Mouse (Mus musculus) MEL (cell line): ENCODE measurements around the gene Frrs1l.

Source experiments
- CTCF ChIP-seq, 3 experiments: IDR thresholded peaks in 2 of 3; conservative IDR thresholded peaks in 1 of 3; 2 replicates each; pipeline ENCODE4 v1.5.1; 2011 to 2012; ENCODE audit warnings: low read length in 3 of 3, low read depth in 2 of 3, mild to moderate bottlenecking in 2 of 3, improper control_type of control experiment in 1 of 3, inconsistent platforms in 1 of 3, mixed read lengths in 1 of 3, moderate library complexity in 1 of 3; ENCODE audit not compliant: control insufficient read depth in 1 of 3, insufficient read depth in 1 of 3, poor library complexity in 1 of 3, severe bottlenecking in 1 of 3
- EP300 ChIP-seq, 2 experiments: IDR thresholded peaks; 2 replicates each; pipeline ENCODE4 v1.6.1; 2011; ENCODE audit warnings: improper control_type of control experiment in 2 of 2, low read length in 2 of 2, low read depth in 1 of 2, mild to moderate bottlenecking in 1 of 2
- KAT2A ChIP-seq: conservative IDR thresholded peaks from 2 replicates; pipeline ENCODE4 v1.6.1; 2012; ENCODE audit warnings: low read depth, low read length, improper control_type of control experiment, inconsistent platforms
- POLR2A ChIP-seq, 2 experiments: IDR thresholded peaks; 2 replicates each; pipeline ENCODE4 v1.6.1; 2011 to 2012; ENCODE audit warnings: low read length in 2 of 2, mild to moderate bottlenecking in 2 of 2, control low read depth in 1 of 2, improper control_type of control experiment in 1 of 2, low read depth in 1 of 2, moderate library complexity in 1 of 2; ENCODE audit not compliant: control insufficient read depth in 1 of 2, insufficient read depth in 1 of 2, poor library complexity in 1 of 2
- POLR2AphosphoS2 ChIP-seq: IDR thresholded peaks from 2 replicates; pipeline ENCODE4 v1.6.1; 2011; ENCODE audit warnings: low read length, improper control_type of control experiment
- UBTF ChIP-seq: IDR thresholded peaks from 2 replicates; pipeline ENCODE4 v1.6.1; 2012; ENCODE audit warnings: low read depth, mild to moderate bottlenecking, inconsistent platforms, low read length, improper control_type of control experiment, moderate library complexity, borderline replicate concordance; ENCODE audit not compliant: insufficient read depth
- USF1 ChIP-seq: IDR thresholded peaks from 2 replicates; pipeline ENCODE4 v1.6.1; 2014; ENCODE audit warnings: low read depth, mild to moderate bottlenecking, inconsistent platforms, low read length, improper control_type of control experiment, moderate library complexity

DNA sequence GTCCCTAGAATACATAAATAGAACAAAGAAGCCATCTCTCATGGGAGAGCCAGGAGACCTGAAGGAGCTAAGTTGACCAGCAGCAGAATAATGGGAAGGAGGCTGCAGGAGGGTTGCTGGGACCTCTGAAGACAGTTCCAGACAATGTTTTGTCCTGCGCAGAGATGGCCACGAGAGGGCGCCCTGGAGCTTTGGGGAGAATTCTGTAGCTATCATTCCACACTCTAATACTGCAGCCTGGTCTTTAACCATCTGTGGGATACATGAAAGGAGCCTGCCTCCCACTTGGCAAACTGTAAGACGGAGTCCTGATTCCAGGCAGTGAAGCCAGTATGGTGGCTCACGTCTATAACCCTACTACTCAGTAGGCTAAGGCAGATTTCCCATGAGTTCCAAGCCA lies 27.0 kb upstream of the Frrs1l start:
- TF ChIP-seq UBTF (no peak), KAT2A (no peak), CTCF (IDR thresholded peaks at IDR 0.05 in 2 of 3, conservative IDR thresholded peaks at IDR 0.05 in 1 of 3; ENCODE audit: control insufficient read depth in 1 of 3, insufficient read depth in 1 of 3, low read depth in 2 of 3, low read length in 3 of 3, poor library complexity in 1 of 3, severe bottlenecking in 1 of 3) (peak; percentile 87 to 93 (median 87)), EP300 (IDR thresholded peaks at IDR 0.05; ENCODE audit: low read depth in 1 of 2, low read length in 2 of 2) (no peak), USF1 (no peak), POLR2AphosphoS2 (no peak), POLR2A (IDR thresholded peaks at IDR 0.05; ENCODE audit: control insufficient read depth in 1 of 2, insufficient read depth in 1 of 2, low read depth in 1 of 2, low read length in 2 of 2, poor library complexity in 1 of 2) (no peak)
